Mouse (Mus musculus) midbrain, embryonic 14.5 days (tissue): ENCODE measurements around the gene Vmn1r222. TPM values are rescaled to one million over a fixed set of nuclear protein-coding genes. Genes with fewer than 3 reads are reported as not detected.
"Not testable (repeated sequence)": the region's sequence is repeated elsewhere in the genome, so short reads cannot be mapped to it uniquely, and the experiment has no call there.

Source experiments
- ATAC-seq: fragments of 200-750 bp; cut with Nextera tagmentation; 2 replicates; pipeline ENCODE4 v1.8.0; 2017; ENCODE audit warnings: moderate number of reproducible peaks, moderate library complexity; ENCODE audit not compliant: low FRiP score, low TSS enrichment
- DNase-seq: peaks from one replicate; pipeline ENCODE4 v3.0.0-alpha.2; 2015
- H3K27ac ChIP-seq: fragments of 300-500 bp; sonication (generic); replicated peaks from 2 replicates; pipeline ENCODE4 v1.5.1; 2014; ENCODE audit warnings: mild to moderate bottlenecking, low read depth, low read length, moderate library complexity
- H3K27me3 ChIP-seq: fragments of 300-500 bp; sonication (generic); 2 replicates; pipeline ENCODE4 v1.6.1; 2014; ENCODE audit warnings: low read length, control low read depth, mixed read lengths; ENCODE audit not compliant: control insufficient read depth, insufficient read depth
- H3K36me3 ChIP-seq: fragments of 300-500 bp; sonication (generic); 2 replicates; pipeline ENCODE4 v1.6.1; 2014; ENCODE audit warnings: low read length, control low read depth; ENCODE audit not compliant: control insufficient read depth, insufficient read depth
- H3K4me1 ChIP-seq: fragments of 300-500 bp; sonication (generic); 2 replicates; pipeline ENCODE4 v1.6.1; 2014; ENCODE audit warnings: mild to moderate bottlenecking, antibody characterized with exemption, low read length, control low read depth; ENCODE audit not compliant: control insufficient read depth, insufficient read depth
- H3K4me2 ChIP-seq: fragments of 300-500 bp; sonication (generic); 2 replicates; pipeline ENCODE4 v1.6.1; 2014; ENCODE audit warnings: mild to moderate bottlenecking, low read length, moderate library complexity
- H3K4me3 ChIP-seq: fragments of 300-500 bp; sonication (generic); replicated peaks from 2 replicates; pipeline ENCODE4 v1.5.1; 2014; ENCODE audit warnings: low read depth, low read length
- H3K9ac ChIP-seq: fragments of 300-500 bp; sonication (generic); replicated peaks from 2 replicates; pipeline ENCODE4 v1.6.1; 2014; ENCODE audit warnings: mild to moderate bottlenecking, low read length, moderate library complexity
- H3K9me3 ChIP-seq: fragments of 300-500 bp; sonication (generic); 2 replicates; pipeline ENCODE4 v1.6.1; 2016; ENCODE audit warnings: low read length, control low read depth, mixed read lengths; ENCODE audit not compliant: control insufficient read depth
- WGBS: fragments of 180-500 bp; shearing (Covaris S2); extraction: QIAGEN DNeasy Blood & Tissue Kit; methylation state at CpG from one replicate; pipeline ENCODE4 v1.1.7; 2014; 5-methylcytosine and 5-hydroxymethylcytosine counted together
- polyA plus RNA-seq: library from polyadenylated mRNA; unstranded; fragments of >200 nt; fragmentation: Nextera tagmentation; extraction: Ambion mirVana; gene quantifications from 2 replicates; pipeline ENCODE4 v1.2.1, GENCODE M21; 2014

The Vmn1r222 gene
- polyA plus RNA-seq, 1 experiment from 2014 or later, result not detected

DNA sequence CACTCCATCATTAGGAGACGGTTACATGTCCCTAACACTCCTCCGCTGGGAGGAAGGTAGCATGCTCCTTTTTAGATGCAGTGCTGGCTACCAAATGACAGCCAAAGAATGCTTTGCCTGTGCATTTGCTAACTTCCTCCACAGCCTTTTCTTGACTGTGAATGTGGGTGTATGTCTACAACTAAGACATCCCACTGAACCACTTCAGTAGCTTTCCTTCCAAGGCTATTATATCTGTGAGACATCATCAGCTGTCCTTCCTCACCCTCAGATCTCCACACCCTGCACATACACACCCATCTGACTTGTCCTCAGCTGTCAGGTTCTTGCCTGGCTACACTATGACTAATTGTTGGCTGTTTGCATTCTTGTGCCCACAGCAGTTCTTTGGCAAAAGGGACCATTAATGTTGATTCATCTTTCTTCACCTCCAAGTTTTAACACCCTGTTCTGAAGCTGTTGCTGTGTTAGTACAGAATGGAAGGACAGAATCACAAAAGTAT is 22.9 kb upstream of the Vmn1r222 start:
- WGBS, result 84% methylated on average over 2 of the region's 2 CpGs
- no peak overlapping the region for H3K4me2 ChIP-seq
- DNase-seq, result no peak
- no peak overlapping the region for H3K27ac ChIP-seq
- H3K4me3 ChIP-seq, result no peak overlapping the region
- H3K4me1 ChIP-seq, result no peaks in the 10 kb centered on the region
- H3K36me3 ChIP-seq, result no peaks in the 10 kb centered on the region
- H3K9me3 ChIP-seq, result 0 out of 2 replicates have a peak, but pooled peaks cover 3% of the 10 kb centered on the region
- H3K9ac ChIP-seq, result no peak overlapping the region
- no peaks in the 10 kb centered on the region for H3K27me3 ChIP-seq
- ATAC-seq, result no peak

DNA sequence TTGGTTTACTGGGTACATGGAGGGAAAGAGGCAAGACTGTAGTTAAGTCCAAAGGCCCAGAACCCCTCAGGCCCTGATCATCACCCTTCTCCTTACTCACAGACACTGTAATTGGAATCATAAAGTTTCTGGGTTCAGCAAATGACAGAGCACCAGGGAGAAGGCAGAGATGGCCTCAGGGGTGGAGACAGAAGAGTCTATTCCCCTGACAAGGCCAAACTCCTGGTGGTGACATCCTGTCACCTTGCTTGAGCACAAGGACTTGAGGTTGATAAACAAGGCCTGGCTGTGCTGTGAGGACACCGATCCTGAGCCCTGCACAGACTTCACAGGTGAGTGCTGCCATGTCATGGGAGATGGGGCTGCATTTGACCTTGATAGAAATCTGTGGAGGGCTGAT is 11.1 kb upstream of the Vmn1r222 start, which contains the start of gene Vmn1r223:
Gene Vmn1r223, plus strand, starts transcription at position 301 of the 400 bp plus-strand sequence.
- H3K36me3 ChIP-seq, H3K4me1 ChIP-seq, H3K27me3 ChIP-seq, DNase-seq, H3K9ac ChIP-seq, H3K9me3 ChIP-seq, H3K4me3 ChIP-seq, H3K27ac ChIP-seq, ATAC-seq, H3K4me2 ChIP-seq: not testable (repeated sequence)
- WGBS, result 89% methylated on average over 1 of the region's 1 CpGs

- not testable (repeated sequence) for H3K27ac ChIP-seq, DNase-seq, H3K27me3 ChIP-seq, H3K4me3 ChIP-seq, H3K36me3 ChIP-seq, H3K4me2 ChIP-seq, H3K9ac ChIP-seq, H3K4me1 ChIP-seq, H3K9me3 ChIP-seq, ATAC-seq
- WGBS, result 93% methylated on average over 2 of the region's 2 CpGs
Observed at GRCm38 (mm10) chr13:23213827-23214226, 21.9 kb downstream of the Vmn1r222 start, which contains the start of gene Vmn1r221. Gene Vmn1r221 (plus strand): TSS chr13:23214127.

- ATAC-seq, H3K4me1 ChIP-seq: not testable (repeated sequence)
Observed at GRCm38 (mm10) chr13:23203885-23204284, 31.9 kb downstream of the Vmn1r222 start.

GRCm38 (mm10) chr13:23187875-23188274 is 47.9 kb downstream of the Vmn1r222 start, which contains the start of gene Vmn1r220:
Gene Vmn1r220 (minus strand): TSS chr13:23187975.
- H3K4me1 ChIP-seq, result no peaks in the 10 kb centered on the region
- 86% methylated on average over 2 of the region's 2 CpGs for WGBS
- no peak for DNase-seq
- no peaks in the 10 kb centered on the region for H3K27me3 ChIP-seq
- H3K4me3 ChIP-seq, result no peak within 1 kb of the TSS
- H3K9ac ChIP-seq, result no peak within 1 kb of the TSS
- H3K36me3 ChIP-seq, result no peaks in the 10 kb centered on the region
- H3K27ac ChIP-seq, result no peak within 1 kb of the TSS
- no peak within 1 kb of the TSS for H3K4me2 ChIP-seq
- no peaks in the 10 kb centered on the region for H3K9me3 ChIP-seq
- no peak for ATAC-seq

More at GRCm38 (mm10) chr13:23203885-23204284, 31.9 kb downstream of the Vmn1r222 start:
- WGBS, result 88% methylated on average over 1 of the region's 1 CpGs
- not testable (repeated sequence) for H3K27me3 ChIP-seq, DNase-seq, H3K4me2 ChIP-seq, H3K36me3 ChIP-seq, H3K9ac ChIP-seq, H3K4me3 ChIP-seq, H3K9me3 ChIP-seq, H3K27ac ChIP-seq

Other genes with a start within 250 kb of the Vmn1r222 start
- not detected in 2 replicates for gene Vmn1r213, start 228.3 kb downstream of the Vmn1r222 start, polyA plus RNA-seq
- gene Vmn1r214, start 205.5 kb downstream of the Vmn1r222 start, polyA plus RNA-seq, result not detected in 2 replicates
- gene Vmn1r215, start 167.9 kb downstream of the Vmn1r222 start, polyA plus RNA-seq, result not detected in 2 replicates
- gene Vmn1r217, start 117.7 kb downstream of the Vmn1r222 start, polyA plus RNA-seq, result not detected in 2 replicates
- gene Vmn1r218, start 102.8 kb downstream of the Vmn1r222 start, polyA plus RNA-seq, result not detected in 2 replicates
- not detected in 2 replicates for gene Vmn1r219, start 76.6 kb downstream of the Vmn1r222 start, polyA plus RNA-seq
- gene Vmn1r220, start 48.0 kb downstream of the Vmn1r222 start, polyA plus RNA-seq, result not detected in 2 replicates
- not detected in 2 replicates for gene Vmn1r221, start 21.8 kb downstream of the Vmn1r222 start, polyA plus RNA-seq
- gene Vmn1r223, start 11.2 kb upstream of the Vmn1r222 start, polyA plus RNA-seq, result not detected in 2 replicates
- 41.2 and 64.4 TPM in 2 replicates for gene Zfp322a, start 133.3 kb upstream of the Vmn1r222 start, polyA plus RNA-seq
- 9.3 and 9.9 TPM in 2 replicates for gene Abt1, start 187.9 kb upstream of the Vmn1r222 start, polyA plus RNA-seq
- 0.09 TPM in 1 of 2 replicates, not detected in the other for gene Btn1a1, start 230.0 kb upstream of the Vmn1r222 start, polyA plus RNA-seq